Mouse (Mus musculus) kidney, embryonic 15.5 days (tissue): ENCODE results near the gene Hoxb3. TPM values are rescaled to one million over a fixed set of nuclear protein-coding genes. Genes with fewer than 3 reads are reported as not detected.

ENCODE experiments used
- ATAC-seq: fragments of 200-750 bp; cut with Nextera tagmentation; replicated peaks from 2 replicates; pipeline ENCODE4 v1.8.0; 2017; ENCODE audit warnings: moderate TSS enrichment; ENCODE audit not compliant: low FRiP score
- H3K27ac ChIP-seq: fragments of 300-500 bp; sonication (generic); 2 replicates; pipeline ENCODE4 v1.5.1; 2015; ENCODE audit warnings: mild to moderate bottlenecking, inconsistent platforms
- H3K27me3 ChIP-seq: fragments of 300-500 bp; sonication (generic); 2 replicates; pipeline ENCODE4 v1.6.1; 2015; ENCODE audit warnings: inconsistent platforms
- H3K36me3 ChIP-seq: fragments of 300-500 bp; sonication (generic); 2 replicates; pipeline ENCODE4 v1.6.1; 2015; ENCODE audit warnings: inconsistent platforms
- H3K4me1 ChIP-seq: fragments of 300-500 bp; sonication (generic); 2 replicates; pipeline ENCODE4 v1.6.1; 2015; ENCODE audit warnings: inconsistent platforms
- H3K4me2 ChIP-seq: fragments of 300-500 bp; sonication (generic); 2 replicates; pipeline ENCODE4 v1.6.1; 2015; ENCODE audit warnings: moderate library complexity, mild to moderate bottlenecking, inconsistent platforms
- H3K4me3 ChIP-seq: fragments of 300-500 bp; sonication (generic); replicated peaks from 2 replicates; pipeline ENCODE4 v1.5.1; 2015; ENCODE audit warnings: mild to moderate bottlenecking, inconsistent platforms
- H3K9ac ChIP-seq: fragments of 300-500 bp; sonication (generic); 2 replicates; pipeline ENCODE4 v1.6.1; 2015; ENCODE audit warnings: mild to moderate bottlenecking, inconsistent platforms
- H3K9me3 ChIP-seq: fragments of 300-500 bp; sonication (generic); replicated peaks from 2 replicates; pipeline ENCODE4 v1.6.1; 2016; ENCODE audit warnings: inconsistent platforms
- WGBS: fragments of 180-500 bp; shearing (Covaris S2); methylation state at CpG from one replicate; pipeline ENCODE4 v1.1.7; 2015; ENCODE audit warnings: mixed read lengths; 5-methylcytosine and 5-hydroxymethylcytosine counted together
- polyA plus RNA-seq: library from polyadenylated mRNA; unstranded; fragments of >200 nt; fragmentation: Nextera tagmentation; extraction: Ambion mirVana; gene quantifications from 2 replicates; pipeline ENCODE4 v1.2.1, GENCODE M21; 2015

Gene Hoxb3
- polyA plus RNA-seq, 1 experiment from 2014 or later, result 4.5 TPM

DNA sequence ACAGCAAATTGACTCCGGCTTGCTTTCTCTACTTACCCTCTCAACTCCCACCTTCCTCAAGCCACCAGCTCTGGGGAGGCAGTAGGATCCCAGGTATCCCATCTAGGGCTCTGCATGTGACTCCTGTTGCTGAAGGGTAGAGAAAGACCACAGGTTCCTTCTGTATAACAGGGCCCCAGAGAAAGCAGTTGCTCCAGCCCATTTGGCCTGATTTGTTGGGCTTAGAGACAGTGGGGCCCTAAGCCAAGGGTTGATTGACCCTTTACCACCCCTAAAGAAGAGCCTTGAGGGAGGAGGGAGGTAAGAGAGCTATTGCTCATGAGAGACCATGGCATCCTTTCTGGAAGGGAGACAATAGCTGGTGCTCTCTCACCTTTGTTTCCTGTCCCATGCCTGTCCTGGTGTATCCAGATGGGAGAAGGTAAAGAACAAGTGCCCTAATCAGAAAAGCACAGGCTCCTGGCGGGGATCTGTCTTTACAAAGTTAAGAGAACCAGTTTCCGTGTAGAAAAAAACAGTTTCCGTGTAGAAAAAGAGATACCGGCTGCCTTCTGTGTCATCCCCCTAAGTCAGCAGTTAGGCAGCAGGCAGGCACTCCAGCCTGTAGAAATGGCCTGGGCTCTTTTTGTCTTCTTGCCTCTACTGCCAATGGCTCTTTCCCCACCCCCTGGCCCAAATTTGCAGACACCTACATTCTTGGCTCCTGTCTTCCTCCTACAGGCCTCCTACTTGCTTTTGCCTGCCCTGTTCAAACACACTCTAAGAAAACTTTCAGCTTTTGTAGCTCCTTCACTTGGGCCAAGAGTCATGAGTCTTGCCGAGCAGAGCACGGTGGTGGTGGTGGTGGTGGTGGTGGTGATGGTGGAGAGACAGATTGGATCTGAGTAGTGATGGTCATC is 16.1 kb downstream of the Hoxb3 start:
- ATAC-seq, result no peak
- Histone ChIP-seq H3K4me2 (peak overlapping the region; percentile 76), H3K27ac (peak overlapping the region; percentile 100), H3K9me3 (no peaks in the 10 kb centered on the region), H3K9ac (peak overlapping the region; percentile 61), H3K36me3 (peaks cover 32% of the 10 kb centered on the region), H3K4me3 (peak overlapping the region; percentile 43), H3K4me1 (peaks cover 98% of the 10 kb centered on the region), H3K27me3 (no peaks in the 10 kb centered on the region)
- 41% methylated on average over 7 of the region's 7 CpGs for WGBS

DNA sequence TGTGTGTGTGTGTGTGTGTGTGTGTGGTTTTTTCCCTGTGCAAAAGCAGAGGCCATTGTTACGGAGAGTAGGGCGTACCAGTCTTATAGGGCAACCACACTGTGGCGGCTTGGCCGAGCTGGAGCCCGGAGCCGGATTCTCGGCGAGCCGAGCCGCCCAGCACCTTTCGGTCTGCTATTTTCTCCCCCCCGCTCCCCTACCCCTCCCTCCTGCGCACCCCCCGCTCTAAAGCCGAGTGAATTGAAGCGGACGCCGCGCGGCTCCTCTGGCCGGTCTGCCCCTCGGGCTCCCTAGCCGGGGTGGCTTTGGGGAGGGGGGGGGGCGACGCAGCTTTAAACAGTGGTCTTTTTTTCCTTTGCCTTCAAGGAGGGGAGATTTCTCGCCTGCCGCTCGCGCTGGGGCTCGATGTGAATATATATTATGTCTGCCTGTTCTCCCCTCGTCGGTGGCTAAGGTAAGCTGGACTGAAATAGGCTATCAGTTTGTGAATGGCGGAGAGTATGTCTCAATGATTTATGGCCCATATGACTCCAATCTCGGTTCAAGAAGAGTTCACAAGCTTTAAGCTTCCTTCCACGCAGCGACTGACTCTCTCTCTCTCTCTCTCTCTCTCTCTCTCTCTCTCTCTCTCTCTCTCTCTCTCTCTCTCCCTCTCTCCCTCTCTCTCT is 17.7 kb downstream of the Hoxb3 start:
- Histone ChIP-seq H3K36me3 (peaks cover 38% of the 10 kb centered on the region), H3K4me3 (peak overlapping the region; percentile 43), H3K27ac (peak overlapping the region; percentile 100), H3K9me3 (no peaks in the 10 kb centered on the region), H3K9ac (peak overlapping the region; percentile 61), H3K4me1 (peaks cover 98% of the 10 kb centered on the region), H3K27me3 (no peaks in the 10 kb centered on the region), H3K4me2 (peak overlapping the region; percentile 76)
- 2% methylated on average over 36 of the region's 36 CpGs for WGBS
- ATAC-seq, result peak; percentile 65

DNA sequence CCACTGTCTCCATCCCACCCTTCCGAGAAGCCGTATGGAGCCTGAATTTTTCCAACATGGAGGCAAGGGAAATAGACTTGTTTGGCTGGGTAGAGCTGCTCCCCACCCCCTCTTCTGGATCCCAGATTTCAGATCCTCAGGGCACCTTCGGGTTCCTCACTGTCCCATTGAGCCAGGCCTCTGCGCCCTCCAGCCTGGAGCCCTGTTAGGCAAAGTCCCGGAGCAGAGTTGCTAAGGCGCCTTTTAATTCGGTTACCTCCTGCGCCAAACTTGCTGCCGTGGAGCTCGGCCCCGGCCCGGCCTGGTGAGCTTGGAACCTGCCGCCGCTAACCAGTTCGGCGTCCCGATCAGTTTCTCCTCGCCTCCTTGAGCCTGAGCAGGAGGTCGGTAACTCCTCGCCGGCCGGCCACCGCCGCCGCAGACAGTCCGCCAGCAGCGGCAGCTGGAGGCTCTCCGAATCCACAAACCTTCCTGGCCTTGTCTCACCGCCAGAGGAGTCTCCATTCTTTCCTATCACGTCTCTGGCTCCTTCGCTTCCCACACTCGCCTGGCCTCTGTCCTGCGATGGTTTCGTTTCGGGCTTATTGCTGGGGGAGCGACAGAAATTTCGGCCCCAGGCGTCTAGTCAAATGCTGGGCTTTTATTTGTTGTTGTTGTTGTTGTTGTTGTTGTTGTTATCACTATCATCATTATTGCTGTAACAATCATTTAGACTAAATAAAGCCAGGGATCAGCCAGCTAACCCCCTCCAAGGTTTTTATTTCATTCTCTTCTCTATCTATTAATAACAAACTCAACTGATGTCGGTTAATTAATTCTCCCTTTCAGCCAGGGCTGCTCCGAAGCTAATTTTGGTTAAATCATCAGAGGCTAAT is 18.8 kb downstream of the Hoxb3 start:
- ATAC-seq, result no peak
- Histone ChIP-seq H3K9me3 (no peaks in the 10 kb centered on the region), H3K27ac (peak overlapping the region; percentile 100), H3K4me2 (peak overlapping the region; percentile 76), H3K9ac (peak overlapping the region; percentile 61), H3K36me3 (peaks cover 44% of the 10 kb centered on the region), H3K4me1 (peaks cover 98% of the 10 kb centered on the region), H3K27me3 (no peaks in the 10 kb centered on the region), H3K4me3 (peak overlapping the region; percentile 43)
- WGBS, result 3% methylated on average over 40 of the region's 40 CpGs

DNA sequence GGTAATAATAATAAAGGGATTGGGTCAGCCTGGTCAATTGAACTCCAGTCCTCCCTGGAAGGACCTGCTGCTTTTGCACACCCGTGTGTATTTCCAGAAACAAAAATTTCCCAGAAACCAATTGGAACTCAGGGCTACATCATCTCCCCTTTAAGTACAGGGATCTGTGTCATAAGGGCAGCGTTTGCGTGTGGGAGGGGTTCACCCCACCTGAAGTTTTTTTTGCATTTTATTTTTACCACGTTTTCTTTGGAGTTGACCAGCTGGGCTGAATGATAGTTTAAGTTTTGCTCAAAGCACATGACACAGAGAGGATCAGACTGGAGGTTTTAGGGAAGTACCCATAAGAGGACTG is 19.4 kb downstream of the Hoxb3 start:
- Histone ChIP-seq H3K4me3 (peak overlapping the region; percentile 43), H3K9ac (peak overlapping the region; percentile 61; the same call in 1 of the 2 replicates), H3K4me1 (peaks cover 95% of the 10 kb centered on the region), H3K4me2 (peak overlapping the region; percentile 76), H3K27me3 (no peaks in the 10 kb centered on the region), H3K27ac (peak overlapping the region; percentile 100), H3K36me3 (peaks cover 39% of the 10 kb centered on the region), H3K9me3 (no peaks in the 10 kb centered on the region)
- WGBS, result 12% methylated on average over 4 of the region's 4 CpGs
- no peak for ATAC-seq

DNA sequence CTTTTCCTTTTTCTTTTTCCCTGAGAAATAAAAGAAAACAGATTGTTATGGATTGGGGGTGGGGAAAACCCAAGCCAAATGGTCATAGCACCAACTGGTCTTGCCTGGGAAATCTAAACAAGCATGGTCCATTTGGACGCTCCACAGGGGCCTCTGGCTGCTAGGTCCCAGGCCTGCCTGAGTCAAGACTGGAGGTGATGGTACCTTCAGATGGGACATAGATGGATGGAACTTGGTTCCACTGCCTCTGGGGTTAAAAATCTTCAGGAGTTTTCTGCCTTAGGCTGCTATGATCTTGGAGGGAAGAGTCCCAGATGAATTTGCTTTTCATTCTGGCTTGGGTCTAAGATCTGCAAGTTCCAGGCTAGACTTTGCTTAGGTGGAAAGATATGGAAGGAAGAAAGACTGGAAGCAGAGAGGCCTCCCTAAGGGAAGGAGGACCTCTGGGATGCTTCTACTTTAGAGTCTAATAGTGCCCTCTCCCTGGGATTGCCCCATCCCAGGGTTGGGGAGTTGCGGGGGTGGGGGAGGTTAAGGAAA is 20.1 kb downstream of the Hoxb3 start:
- peaks cover 94% of the 10 kb centered on the region for H3K4me1 ChIP-seq
- peaks cover 31% of the 10 kb centered on the region for H3K36me3 ChIP-seq

DNA sequence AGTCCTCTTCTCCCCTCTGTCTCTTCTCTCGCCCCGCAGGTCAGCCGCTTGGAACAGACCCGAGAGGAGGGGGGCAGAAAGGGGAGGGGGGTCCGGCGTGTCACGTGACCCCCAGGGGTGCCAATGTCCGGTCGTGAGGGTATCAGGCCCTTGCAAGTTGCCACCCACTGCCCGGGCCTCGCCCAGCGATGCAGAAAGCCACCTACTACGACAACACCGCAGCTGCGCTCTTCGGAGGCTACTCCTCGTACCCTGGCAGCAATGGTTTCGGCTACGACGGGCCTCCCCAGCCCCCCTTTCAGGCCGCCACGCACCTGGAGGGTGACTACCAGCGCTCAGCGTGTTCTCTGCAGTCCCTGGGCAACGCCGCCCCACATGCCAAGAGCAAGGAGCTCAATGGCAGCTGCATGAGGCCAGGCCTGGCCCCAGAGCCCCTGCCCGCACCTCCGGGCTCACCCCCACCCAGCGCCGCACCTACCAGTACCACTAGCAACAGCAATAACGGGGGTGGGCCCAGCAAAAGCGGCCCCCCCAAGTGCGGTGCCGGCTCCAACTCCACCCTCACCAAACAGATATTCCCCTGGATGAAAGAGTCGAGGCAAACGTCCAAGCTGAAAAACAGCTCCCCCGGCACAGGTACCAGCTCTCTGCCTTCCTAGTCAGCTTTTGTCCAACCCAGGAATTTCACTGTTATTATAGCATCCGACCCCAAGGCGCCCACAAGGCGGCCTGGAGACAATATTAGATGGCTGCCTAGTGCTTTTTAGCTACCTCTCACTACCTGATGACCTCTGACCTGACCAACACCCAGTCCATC is 21.1 kb downstream of the Hoxb3 start:
- peak overlapping the region; percentile 100 for H3K27ac ChIP-seq
- H3K4me1 ChIP-seq, result peaks cover 94% of the 10 kb centered on the region
- WGBS, result 25% methylated on average over 36 of the region's 40 CpGs
- peak; percentile 11 for ATAC-seq
- H3K4me2 ChIP-seq, result peak overlapping the region; percentile 76
- H3K36me3 ChIP-seq, result peaks cover 25% of the 10 kb centered on the region
- H3K9me3 ChIP-seq, result no peaks in the 10 kb centered on the region
- H3K27me3 ChIP-seq, result no peaks in the 10 kb centered on the region
- peak overlapping the region; percentile 50 for H3K9ac ChIP-seq
- H3K4me3 ChIP-seq, result peak overlapping the region; percentile 36

More for the DNA sequence above, 20.1 kb downstream of the Hoxb3 start:
- Histone ChIP-seq H3K27me3 (no peaks in the 10 kb centered on the region), H3K9ac (peak overlapping the region; percentile 50), H3K9me3 (no peaks in the 10 kb centered on the region), H3K27ac (peak overlapping the region; percentile 100), H3K4me3 (0 out of 2 replicates have a peak overlapping the region, but pooled peaks have one; percentile 7), H3K4me2 (peak overlapping the region; percentile 76)
- WGBS, result 30% methylated on average over 2 of the region's 2 CpGs
- no peak for ATAC-seq

DNA sequence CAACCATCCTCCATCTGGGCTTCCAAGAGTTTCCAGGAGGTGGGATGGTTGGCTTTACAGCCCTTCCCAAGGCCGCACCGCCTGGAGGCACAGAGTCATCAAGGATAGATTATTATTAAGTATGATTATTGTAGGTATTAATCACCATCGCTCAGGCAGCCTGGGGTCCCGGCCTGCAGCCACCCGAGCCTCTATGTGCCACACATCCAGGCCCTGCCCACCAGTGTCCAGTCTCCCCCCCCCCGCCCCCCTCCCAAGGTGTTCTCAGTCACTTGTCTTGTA is 21.7 kb downstream of the Hoxb3 start:
- no peaks in the 10 kb centered on the region for H3K27me3 ChIP-seq
- H3K4me2 ChIP-seq, result peak overlapping the region; percentile 76
- peaks cover 22% of the 10 kb centered on the region for H3K36me3 ChIP-seq
- H3K4me3 ChIP-seq, result peak overlapping the region; percentile 36
- ATAC-seq, result no peak
- peak overlapping the region; percentile 50 for H3K9ac ChIP-seq
- peaks cover 94% of the 10 kb centered on the region for H3K4me1 ChIP-seq
- WGBS, result 17% methylated on average over 6 of the region's 6 CpGs
- no peaks in the 10 kb centered on the region for H3K9me3 ChIP-seq
- H3K27ac ChIP-seq, result peak overlapping the region; percentile 100

DNA sequence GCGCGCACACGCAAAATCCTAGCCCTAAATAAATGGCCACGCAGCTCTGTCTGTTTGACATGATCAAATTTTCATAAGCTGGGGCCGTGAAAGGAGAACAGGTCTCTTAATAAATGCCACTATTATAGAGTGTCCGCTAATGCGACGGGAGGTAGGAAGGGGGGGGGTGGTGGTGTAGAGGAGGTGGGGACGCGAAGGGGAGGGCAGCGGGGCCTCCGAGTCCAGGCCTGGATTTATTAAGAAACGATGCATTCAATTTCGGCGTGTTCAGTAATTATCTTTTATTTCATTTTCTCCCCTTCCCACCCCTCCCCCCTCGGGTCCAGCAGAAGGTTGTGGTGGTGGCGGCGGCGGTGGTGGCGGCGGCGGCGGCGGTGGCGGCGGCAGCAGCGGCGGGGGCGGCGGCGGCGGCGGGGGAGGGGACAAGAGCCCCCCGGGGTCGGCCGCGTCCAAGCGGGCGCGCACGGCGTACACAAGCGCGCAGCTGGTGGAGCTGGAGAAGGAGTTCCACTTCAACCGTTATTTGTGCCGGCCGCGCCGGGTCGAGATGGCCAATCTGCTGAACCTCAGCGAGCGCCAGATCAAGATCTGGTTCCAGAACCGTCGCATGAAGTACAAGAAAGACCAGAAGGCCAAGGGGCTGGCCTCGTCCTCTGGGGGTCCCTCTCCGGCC is 22.2 kb downstream of the Hoxb3 start:
- Histone ChIP-seq H3K27me3 (no peaks in the 10 kb centered on the region), H3K9me3 (no peaks in the 10 kb centered on the region), H3K36me3 (peaks cover 22% of the 10 kb centered on the region), H3K4me3 (peak overlapping the region; percentile 36), H3K9ac (peak overlapping the region; percentile 50), H3K4me2 (peak overlapping the region; percentile 76), H3K4me1 (peaks cover 94% of the 10 kb centered on the region), H3K27ac (peak overlapping the region; percentile 100)
- no peak for ATAC-seq
- 7% methylated on average over 55 of the region's 56 CpGs for WGBS

DNA sequence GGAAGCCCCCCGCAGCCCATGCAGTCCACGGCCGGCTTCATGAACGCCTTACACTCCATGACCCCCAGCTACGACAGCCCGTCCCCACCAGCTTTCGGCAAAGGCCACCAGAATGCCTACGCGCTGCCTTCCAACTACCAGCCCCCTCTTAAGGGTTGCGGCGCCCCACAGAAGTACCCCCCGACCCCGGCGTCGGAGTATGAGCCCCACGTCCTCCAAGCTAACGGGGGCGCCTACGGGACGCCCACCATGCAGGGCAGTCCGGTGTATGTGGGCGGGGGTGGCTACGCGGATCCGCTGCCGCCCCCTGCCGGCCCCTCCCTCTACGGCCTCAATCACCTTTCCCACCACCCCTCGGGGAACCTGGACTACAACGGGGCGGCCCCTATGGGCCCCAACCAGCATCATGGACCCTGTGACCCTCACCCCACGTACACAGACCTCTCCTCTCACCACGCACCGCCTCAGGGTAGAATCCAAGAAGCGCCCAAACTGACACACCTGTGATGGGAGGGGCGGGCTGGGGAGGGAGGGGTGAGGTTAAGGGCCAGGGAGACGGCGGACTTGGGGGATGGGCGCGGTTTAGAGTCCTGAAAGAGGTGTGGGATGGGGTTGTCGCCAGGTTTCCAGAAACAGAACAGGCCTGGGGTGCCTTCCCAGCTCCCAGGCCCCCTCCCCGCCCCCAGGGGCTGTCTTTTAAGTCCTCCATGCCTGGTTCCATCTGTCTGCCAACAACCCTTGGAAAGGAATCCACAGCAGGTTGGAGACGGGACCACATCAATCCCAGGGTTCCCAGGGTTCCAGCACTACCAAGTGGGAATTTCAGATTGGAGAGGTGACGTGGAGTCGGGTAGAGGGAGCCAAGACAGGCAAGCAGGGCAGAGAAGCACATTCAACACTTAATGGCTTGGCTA is 23.0 kb downstream of the Hoxb3 start:
- Histone ChIP-seq H3K27ac (peak overlapping the region; percentile 100), H3K4me2 (peak overlapping the region; percentile 76), H3K36me3 (peaks cover 22% of the 10 kb centered on the region), H3K27me3 (no peaks in the 10 kb centered on the region), H3K9me3 (no peaks in the 10 kb centered on the region), H3K4me1 (peaks cover 95% of the 10 kb centered on the region), H3K9ac (peak overlapping the region; percentile 50), H3K4me3 (peak overlapping the region; percentile 36)
- ATAC-seq, result no peak; the same call in 1 of the 2 replicates
- 7% methylated on average over 45 of the region's 45 CpGs for WGBS
